Mouse (Mus musculus) heart, postnatal 4 days (tissue): ENCODE measurements around the gene Rtn1. TPM values are rescaled to one million over a fixed set of nuclear protein-coding genes. Genes with fewer than 3 reads are reported as not detected.

ENCODE experiments used
- DNase-seq: peaks from one replicate; pipeline ENCODE4 v3.0.0; 2021
- total RNA-seq, 2 experiments: library from RNA; stranded (reverse); gene quantifications; 2 replicates each; pipeline ENCODE4 v1.2.3; 2021

Rtn1 gene
- total RNA-seq, 2 experiments from 2014 or later, result 7.3 to 9.7 TPM

GRCm38 (mm10) chr12:72273721-72274414, 135.0 kb downstream of the Rtn1 start:
- DNase-seq, result peak; percentile 42

GRCm38 (mm10) chr12:72267614-72268013, 141.2 kb downstream of the Rtn1 start:
- no peak for DNase-seq

- DNase-seq, result no peak
Observed at GRCm38 (mm10) chr12:72265261-72266228, 143.3 kb downstream of the Rtn1 start.

GRCm38 (mm10) chr12:72263213-72264103, 145.4 kb downstream of the Rtn1 start:
- DNase-seq, result no peak

- no peak for DNase-seq
Observed at GRCm38 (mm10) chr12:72257000-72257399, 151.9 kb downstream of the Rtn1 start.

GRCm38 (mm10) chr12:72253040-72253439, 155.8 kb downstream of the Rtn1 start:
- DNase-seq, result no peak

- no peak for DNase-seq
Observed at GRCm38 (mm10) chr12:72251890-72252445, 156.9 kb downstream of the Rtn1 start.

- no peak for DNase-seq
Observed at GRCm38 (mm10) chr12:72244951-72245350, 163.9 kb downstream of the Rtn1 start.

- DNase-seq, result peak; percentile 18
Observed at GRCm38 (mm10) chr12:72242807-72243206, 166.0 kb downstream of the Rtn1 start.

GRCm38 (mm10) chr12:72240506-72240905, 168.3 kb downstream of the Rtn1 start:
- no peak for DNase-seq

GRCm38 (mm10) chr12:72239230-72239894, 169.5 kb downstream of the Rtn1 start:
- DNase-seq, result peak; percentile 11

GRCm38 (mm10) chr12:72237251-72237650, 171.6 kb downstream of the Rtn1 start:
- DNase-seq, result no peak

GRCm38 (mm10) chr12:72236564-72237011, 172.3 kb downstream of the Rtn1 start:
- DNase-seq, result peak; percentile 68

GRCm38 (mm10) chr12:72235621-72236351, 173.1 kb downstream of the Rtn1 start:
- no peak for DNase-seq

- no peak for DNase-seq
Observed at GRCm38 (mm10) chr12:72234966-72235365, 173.9 kb downstream of the Rtn1 start.

GRCm38 (mm10) chr12:72234151-72234550, 174.7 kb downstream of the Rtn1 start:
- DNase-seq, result no peak

GRCm38 (mm10) chr12:72232826-72233790, 175.7 kb downstream of the Rtn1 start:
- no peak for DNase-seq

GRCm38 (mm10) chr12:72232176-72232575, 176.7 kb downstream of the Rtn1 start:
- no peak for DNase-seq

GRCm38 (mm10) chr12:72229451-72230196, 179.2 kb downstream of the Rtn1 start:
- no peak for DNase-seq
